Mouse (Mus musculus) bone marrow, adult 2 months (tissue): ENCODE data around the gene Myo16.

ENCODE experiments used
- CTCF ChIP-seq: fragments of 200-500 bp; IDR thresholded peaks from 2 replicates; pipeline ENCODE4 v1.5.1; 2011; ENCODE audit warnings: low read length, control low read depth; ENCODE audit not compliant: control insufficient read depth, insufficient read depth
- POLR2A ChIP-seq: fragments of 200-500 bp; IDR thresholded peaks from 2 replicates; pipeline ENCODE4 v1.6.1; 2011; ENCODE audit warnings: low read depth, mild to moderate bottlenecking, control low read depth, low read length, borderline replicate concordance; ENCODE audit not compliant: control insufficient read depth

DNA sequence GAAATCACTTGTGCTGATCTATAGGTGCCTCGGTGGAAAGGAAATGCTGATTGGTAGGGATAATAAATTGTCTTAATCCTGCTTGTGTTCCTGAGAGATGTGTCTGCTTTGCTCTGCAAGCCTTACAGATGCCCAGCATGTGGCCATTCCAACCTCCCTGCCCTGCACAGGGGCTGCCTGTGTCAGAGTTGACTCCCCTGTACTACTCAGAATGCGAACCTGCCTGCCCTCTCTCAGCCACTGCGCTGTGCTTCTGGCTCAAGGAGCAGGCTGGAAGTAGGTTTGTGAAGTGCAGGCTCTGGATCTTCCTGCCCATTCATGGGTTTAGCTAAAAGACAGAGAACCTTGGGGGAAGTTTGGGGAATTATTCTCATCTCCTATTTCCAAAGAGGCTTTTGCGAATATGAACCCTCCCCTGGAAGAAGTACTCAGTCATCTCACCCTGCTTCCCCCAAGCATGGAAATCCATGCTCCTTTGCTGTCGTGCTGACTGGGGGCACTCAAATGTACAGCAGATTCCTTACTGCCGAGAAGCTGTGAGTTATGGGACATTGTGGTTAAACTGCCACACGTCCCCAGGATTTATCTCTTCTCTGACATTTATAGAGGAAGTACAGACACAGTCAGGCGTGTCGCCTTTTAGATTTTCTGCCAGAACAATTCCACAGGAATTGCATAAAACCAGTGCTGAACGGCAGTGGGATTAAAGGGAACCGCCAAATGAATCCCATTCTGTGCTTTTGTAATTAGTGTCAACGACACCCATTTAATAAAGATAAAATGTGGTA lies 452.5 kb downstream of the Myo16 start:
- TF ChIP-seq CTCF: no peak
- no peak for TF ChIP-seq POLR2A
